Mouse (Mus musculus): ENCODE results near the gene Cenpp. TPM values are rescaled to one million over a fixed set of nuclear protein-coding genes. Genes with fewer than 3 reads are reported as not detected.

The Cenpp gene
- polyA plus RNA-seq (2014; fragmentation: Nextera tagmentation; extraction: Ambion mirVana): 28.3 and 29.3 TPM in 2 replicates

- H3K4me1 ChIP-seq (replicated peaks; ENCODE audit: control insufficient read depth, insufficient read depth, low read length): peaks cover 7% of the 10 kb centered on the region; the same call in 1 of the 2 replicates
- H3K27me3 ChIP-seq (replicated peaks; ENCODE audit: control insufficient read depth, insufficient read depth, low read length): no peaks in the 10 kb centered on the region
- peak within 1 kb of the TSS; percentile 92 for H3K4me2 ChIP-seq (ENCODE audit: low read length)
- H3K9ac ChIP-seq (ENCODE audit: low read length): peak within 1 kb of the TSS; percentile 61
- under 1% methylated on average over 68 of the region's 68 CpGs for WGBS
- DNase-seq (ENCODE audit: low spot score) (peak; percentile 99), ATAC-seq (replicated peaks; ENCODE audit: low FRiP score, low TSS enrichment, low read depth) (peak; percentile 99)
- no peaks in the 10 kb centered on the region for H3K9me3 ChIP-seq (ENCODE audit: control insufficient read depth, low read length)
- H3K4me3 ChIP-seq (ENCODE audit: low read depth, low read length): peak within 1 kb of the TSS; percentile 91
- peak within 1 kb of the TSS; percentile 67; the same call in 1 of the 2 replicates for H3K27ac ChIP-seq (ENCODE audit: low read depth)
- peaks cover 16% of the 10 kb centered on the region for H3K36me3 ChIP-seq (ENCODE audit: control insufficient read depth, insufficient read depth, low read length)
Observed at GRCm38 (mm10) chr13:49652481-49653179, at the start of gene Cenpp, which contains the start of gene Nol8. Cenpp (minus strand) TSS chr13:49652785. Nol8 (plus strand) TSS chr13:49653078.

GRCm38 (mm10) chr13:49691056-49691455, 38.5 kb upstream of the Cenpp start:
- Histone ChIP-seq H3K4me1 (replicated peaks; ENCODE audit: control insufficient read depth, insufficient read depth, low read length) (no peaks in the 10 kb centered on the region), H3K4me2 (ENCODE audit: low read length) (no peak overlapping the region), H3K9ac (ENCODE audit: low read length) (no peak overlapping the region), H3K36me3 (ENCODE audit: control insufficient read depth, insufficient read depth, low read length) (peaks cover 63% of the 10 kb centered on the region), H3K9me3 (ENCODE audit: control insufficient read depth, low read length) (no peaks in the 10 kb centered on the region), H3K4me3 (ENCODE audit: low read depth, low read length) (no peak overlapping the region), H3K27me3 (replicated peaks; ENCODE audit: control insufficient read depth, insufficient read depth, low read length) (no peaks in the 10 kb centered on the region), H3K27ac (ENCODE audit: low read depth) (no peak overlapping the region)
- 95% methylated on average over 5 of the region's 5 CpGs for WGBS
- DNase-seq (ENCODE audit: low spot score) (no peak), ATAC-seq (replicated peaks; ENCODE audit: low FRiP score, low TSS enrichment, low read depth) (no peak)

- peaks cover 22% of the 10 kb centered on the region for H3K36me3 ChIP-seq (ENCODE audit: control insufficient read depth, insufficient read depth, low read length)
- no peak overlapping the region for H3K9ac ChIP-seq (ENCODE audit: low read length)
- WGBS: 75% methylated on average over 4 of the region's 4 CpGs
- H3K4me2 ChIP-seq (ENCODE audit: low read length): no peak overlapping the region
- DNase-seq (ENCODE audit: low spot score) (no peak), ATAC-seq (replicated peaks; ENCODE audit: low FRiP score, low TSS enrichment, low read depth) (no peak)
- H3K4me3 ChIP-seq (ENCODE audit: low read depth, low read length): no peak overlapping the region
- no peaks in the 10 kb centered on the region for H3K27me3 ChIP-seq (replicated peaks; ENCODE audit: control insufficient read depth, insufficient read depth, low read length)
- peaks cover 17% of the 10 kb centered on the region for H3K4me1 ChIP-seq (replicated peaks; ENCODE audit: control insufficient read depth, insufficient read depth, low read length)
- H3K27ac ChIP-seq (ENCODE audit: low read depth): no peak overlapping the region
- H3K9me3 ChIP-seq (ENCODE audit: control insufficient read depth, low read length): no peaks in the 10 kb centered on the region
Observed at GRCm38 (mm10) chr13:49684266-49684665, 31.7 kb upstream of the Cenpp start.

GRCm38 (mm10) chr13:49682233-49682846, 29.8 kb upstream of the Cenpp start:
- Histone ChIP-seq H3K4me3 (ENCODE audit: low read depth, low read length) (peak overlapping the region; percentile 96), H3K27ac (ENCODE audit: low read depth) (peak overlapping the region; percentile 76), H3K36me3 (ENCODE audit: control insufficient read depth, insufficient read depth, low read length) (peaks cover 17% of the 10 kb centered on the region), H3K9me3 (ENCODE audit: control insufficient read depth, low read length) (no peaks in the 10 kb centered on the region), H3K4me2 (ENCODE audit: low read length) (peak overlapping the region; percentile 96), H3K27me3 (replicated peaks; ENCODE audit: control insufficient read depth, insufficient read depth, low read length) (no peaks in the 10 kb centered on the region), H3K4me1 (replicated peaks; ENCODE audit: control insufficient read depth, insufficient read depth, low read length) (peaks cover 17% of the 10 kb centered on the region), H3K9ac (ENCODE audit: low read length) (peak overlapping the region; percentile 71)
- DNase-seq (ENCODE audit: low spot score): no peak
- peak; percentile 30; the same call in 1 of the 2 replicates for ATAC-seq (replicated peaks; ENCODE audit: low FRiP score, low TSS enrichment, low read depth)
- under 1% methylated on average over 20 of the region's 20 CpGs for WGBS

GRCm38 (mm10) chr13:49681351-49682232, 29.0 kb upstream of the Cenpp start, which contains the start of gene Iars:
Iars (plus strand) TSS chr13:49682100.
- peak; percentile 100 for DNase-seq (ENCODE audit: low spot score)
- H3K27ac ChIP-seq (ENCODE audit: low read depth): peak within 1 kb of the TSS; percentile 76
- H3K9me3 ChIP-seq (ENCODE audit: control insufficient read depth, low read length): no peaks in the 10 kb centered on the region
- ATAC-seq (replicated peaks; ENCODE audit: low FRiP score, low TSS enrichment, low read depth): peak; percentile 100
- peaks cover 22% of the 10 kb centered on the region for H3K36me3 ChIP-seq (ENCODE audit: control insufficient read depth, insufficient read depth, low read length)
- 5% methylated on average over 26 of the region's 26 CpGs for WGBS
- peak within 1 kb of the TSS; percentile 96 for H3K4me3 ChIP-seq (ENCODE audit: low read depth, low read length)
- peaks cover 17% of the 10 kb centered on the region for H3K4me1 ChIP-seq (replicated peaks; ENCODE audit: control insufficient read depth, insufficient read depth, low read length)
- H3K9ac ChIP-seq (ENCODE audit: low read length): peak within 1 kb of the TSS; percentile 71
- peak within 1 kb of the TSS; percentile 96 for H3K4me2 ChIP-seq (ENCODE audit: low read length)
- no peaks in the 10 kb centered on the region for H3K27me3 ChIP-seq (replicated peaks; ENCODE audit: control insufficient read depth, insufficient read depth, low read length)

- Histone ChIP-seq H3K36me3 (ENCODE audit: control insufficient read depth, insufficient read depth, low read length) (peaks cover 44% of the 10 kb centered on the region), H3K9ac (ENCODE audit: low read length) (no peak overlapping the region), H3K4me1 (replicated peaks; ENCODE audit: control insufficient read depth, insufficient read depth, low read length) (peaks cover 6% of the 10 kb centered on the region), H3K9me3 (ENCODE audit: control insufficient read depth, low read length) (no peaks in the 10 kb centered on the region), H3K4me3 (ENCODE audit: low read depth, low read length) (no peak overlapping the region), H3K27ac (ENCODE audit: low read depth) (no peak overlapping the region), H3K4me2 (ENCODE audit: low read length) (no peak overlapping the region), H3K27me3 (replicated peaks; ENCODE audit: control insufficient read depth, insufficient read depth, low read length) (no peaks in the 10 kb centered on the region)
- 89% methylated on average over 2 of the region's 2 CpGs for WGBS
- ATAC-seq (replicated peaks; ENCODE audit: low FRiP score, low TSS enrichment, low read depth): no peak
- DNase-seq (ENCODE audit: low spot score): no peak
Observed at GRCm38 (mm10) chr13:49677793-49678192, 25.2 kb upstream of the Cenpp start.

GRCm38 (mm10) chr13:49653180-49653541, 576 bp upstream of the Cenpp start:
- Histone ChIP-seq H3K4me3 (ENCODE audit: low read depth, low read length) (peak overlapping the region; percentile 91), H3K4me2 (ENCODE audit: low read length) (peak overlapping the region; percentile 92), H3K9me3 (ENCODE audit: control insufficient read depth, low read length) (no peaks in the 10 kb centered on the region), H3K27ac (ENCODE audit: low read depth) (peak overlapping the region; percentile 67; the same call in 1 of the 2 replicates), H3K9ac (ENCODE audit: low read length) (peak overlapping the region; percentile 58), H3K27me3 (replicated peaks; ENCODE audit: control insufficient read depth, insufficient read depth, low read length) (no peaks in the 10 kb centered on the region), H3K4me1 (replicated peaks; ENCODE audit: control insufficient read depth, insufficient read depth, low read length) (peaks cover 7% of the 10 kb centered on the region; the same call in 1 of the 2 replicates), H3K36me3 (ENCODE audit: control insufficient read depth, insufficient read depth, low read length) (peaks cover 20% of the 10 kb centered on the region)
- WGBS: under 1% methylated on average over 16 of the region's 16 CpGs
- ATAC-seq (replicated peaks; ENCODE audit: low FRiP score, low TSS enrichment, low read depth) (peak; percentile 75), DNase-seq (ENCODE audit: low spot score) (no peak)

- peak overlapping the region; percentile 61 for H3K9ac ChIP-seq (ENCODE audit: low read length)
- no peaks in the 10 kb centered on the region for H3K27me3 ChIP-seq (replicated peaks; ENCODE audit: control insufficient read depth, insufficient read depth, low read length)
- peak overlapping the region; percentile 91 for H3K4me3 ChIP-seq (ENCODE audit: low read depth, low read length)
- 2% methylated on average over 4 of the region's 4 CpGs for WGBS
- ATAC-seq (replicated peaks; ENCODE audit: low FRiP score, low TSS enrichment, low read depth) (no peak), DNase-seq (ENCODE audit: low spot score) (peak; percentile 52)
- H3K36me3 ChIP-seq (ENCODE audit: control insufficient read depth, insufficient read depth, low read length): peaks cover 8% of the 10 kb centered on the region
- peaks cover 7% of the 10 kb centered on the region; the same call in 1 of the 2 replicates for H3K4me1 ChIP-seq (replicated peaks; ENCODE audit: control insufficient read depth, insufficient read depth, low read length)
- no peak overlapping the region for H3K27ac ChIP-seq (ENCODE audit: low read depth)
- H3K4me2 ChIP-seq (ENCODE audit: low read length): peak overlapping the region; percentile 63
- H3K9me3 ChIP-seq (ENCODE audit: control insufficient read depth, low read length): no peaks in the 10 kb centered on the region
Observed at GRCm38 (mm10) chr13:49651781-49652351, 719 bp downstream of the Cenpp start.

Data from intestine, embryonic 14.5 days (tissue).